Mouse (Mus musculus): ENCODE data around the gene Prkar1a. TPM values are rescaled to one million over a fixed set of nuclear protein-coding genes. Genes with fewer than 3 reads are reported as not detected.
"Not testable (repeated sequence)": the region's sequence is repeated elsewhere in the genome, so short reads cannot be mapped to it uniquely, and the experiment has no call there.

The Prkar1a gene
- total RNA-seq, 2 experiments from 2014 or later = 463 to 484 TPM

- DNase-seq (ENCODE audit: low spot score in 2 of 2) = no peak
Observed at GRCm38 (mm10) chr11:109635871-109636395, 13.3 kb upstream of the Prkar1a start.

- no peak for DNase-seq (ENCODE audit: low spot score in 2 of 2)
Observed at GRCm38 (mm10) chr11:109641498-109642222, 7.5 kb upstream of the Prkar1a start.

DNA sequence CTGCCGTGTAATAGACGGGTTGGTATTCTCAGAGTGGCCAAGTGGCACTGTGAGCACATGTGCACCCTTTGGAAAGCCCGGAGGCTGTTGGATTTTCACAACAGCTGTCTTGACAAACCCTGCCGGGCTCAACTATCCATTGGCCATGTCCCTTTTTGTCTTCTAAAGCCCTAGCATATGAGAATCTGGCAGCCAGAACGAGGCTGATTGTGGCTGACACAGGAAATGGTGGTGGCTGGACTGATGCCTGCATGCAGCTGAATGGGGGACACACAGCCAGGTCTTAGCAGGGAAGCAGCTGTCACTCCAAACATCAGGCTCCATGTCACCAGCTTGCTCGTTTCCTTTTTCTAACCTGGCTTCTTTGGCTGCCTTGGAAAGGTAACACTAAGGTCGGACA, 695 bp upstream of the Prkar1a start:
- peak in 1 of 2 experiments; percentile 65 for DNase-seq (ENCODE audit: low spot score in 2 of 2)

DNA sequence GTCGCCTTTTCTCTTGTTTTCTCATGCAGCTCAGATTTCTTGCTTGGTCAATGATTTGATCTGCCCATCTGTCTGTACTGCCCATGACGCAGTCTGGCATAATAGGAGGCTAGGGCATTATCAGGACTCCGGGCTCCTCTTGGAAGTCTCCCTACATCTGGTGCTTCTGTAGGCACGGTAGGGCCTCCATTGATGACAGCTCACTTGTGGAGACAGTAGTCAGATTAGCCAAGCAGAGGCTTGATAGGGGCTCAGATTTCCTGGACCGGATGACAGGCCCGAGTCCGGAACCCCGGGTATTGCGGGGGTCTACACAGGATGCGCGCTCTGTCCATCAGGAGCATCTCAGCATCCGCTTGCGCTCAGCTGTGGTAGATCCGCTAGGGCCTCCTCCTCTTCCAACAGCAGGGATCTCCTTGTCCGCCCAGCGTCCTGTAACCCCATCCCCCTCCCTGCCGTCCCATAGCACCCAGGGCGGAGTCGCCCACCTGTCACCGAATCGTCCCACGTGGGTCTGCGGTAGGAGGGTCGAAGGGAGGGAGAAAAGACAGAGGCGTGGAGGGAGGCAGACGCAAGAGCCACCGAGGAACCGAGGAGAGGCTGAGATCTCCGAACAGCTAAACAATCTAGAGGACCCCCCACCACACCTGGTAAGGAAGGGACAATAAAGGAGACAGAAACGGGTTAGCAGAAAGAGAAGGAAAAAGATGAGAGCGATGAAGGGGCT, 933 bp downstream of the Prkar1a start:
- peak; percentile 82 to 84 for DNase-seq (ENCODE audit: low spot score in 2 of 2)

DNA sequence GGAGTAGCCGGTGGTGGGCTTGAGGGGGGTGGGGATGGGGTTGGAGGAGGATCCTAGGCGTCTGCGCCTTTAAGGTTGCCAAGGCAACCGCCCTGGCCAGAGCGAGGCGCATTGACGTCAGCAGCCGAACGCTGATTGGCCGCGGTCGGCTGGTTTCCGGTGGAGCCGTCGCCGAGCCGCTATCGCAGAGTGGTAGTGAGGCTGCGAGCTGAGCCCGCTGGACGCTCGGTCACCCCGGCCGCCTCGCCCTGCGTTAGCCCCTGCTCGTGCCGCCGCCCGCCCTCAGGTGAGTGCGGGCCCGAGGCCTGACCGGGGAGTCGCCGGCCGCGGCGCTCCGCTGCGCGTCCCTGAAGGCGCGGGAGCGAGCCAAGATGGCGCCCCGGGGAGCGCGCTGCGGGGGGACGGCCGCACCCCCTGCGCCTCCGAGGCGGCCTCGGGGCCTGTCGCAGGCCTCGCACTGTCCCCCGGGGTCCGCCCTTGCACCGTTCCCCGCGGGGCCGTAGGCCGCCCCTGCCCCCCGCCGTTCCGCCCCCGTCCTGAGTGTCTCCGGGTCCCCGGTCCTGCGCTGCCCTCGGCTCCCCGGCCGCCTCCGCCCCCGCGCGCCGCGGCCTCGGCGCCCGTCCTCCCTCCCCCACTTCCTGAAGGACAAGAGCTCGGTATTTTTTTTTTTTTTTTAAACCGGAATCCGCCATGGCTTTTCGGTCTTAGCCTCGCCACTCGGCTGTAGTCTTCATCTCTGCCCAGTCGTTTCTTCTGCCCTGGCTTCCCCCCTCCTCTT, 1.8 kb downstream of the Prkar1a start:
- DNase-seq (ENCODE audit: low spot score in 2 of 2) = peak; percentile 95 to 96

DNA sequence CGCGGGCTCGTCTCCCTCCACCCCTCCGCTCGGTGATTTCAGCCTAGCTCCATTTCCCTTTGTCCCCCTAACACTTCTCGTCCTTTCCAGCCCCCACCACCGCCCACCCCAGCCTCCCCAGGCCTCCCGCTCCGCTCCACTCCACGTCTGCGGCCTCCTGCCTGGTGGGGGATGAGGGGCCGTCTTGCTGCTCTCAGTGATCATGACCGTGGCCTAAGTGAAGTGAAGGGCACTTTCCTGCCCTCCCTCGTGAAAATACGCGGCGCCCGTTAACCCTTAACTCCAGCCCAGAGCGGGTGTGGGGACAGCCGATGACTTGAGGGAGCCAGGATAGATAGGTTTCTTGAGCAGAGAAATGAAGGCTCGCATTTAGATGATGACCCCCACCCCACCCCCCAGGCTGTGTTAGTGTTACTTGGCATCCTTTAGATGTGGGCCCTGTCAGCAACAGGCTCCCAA, 2.4 kb downstream of the Prkar1a start:
- no peak for DNase-seq (ENCODE audit: low spot score in 2 of 2)

- no peak for DNase-seq (ENCODE audit: low spot score in 2 of 2)
Observed at GRCm38 (mm10) chr11:109652505-109652904, 3.3 kb downstream of the Prkar1a start.

DNA sequence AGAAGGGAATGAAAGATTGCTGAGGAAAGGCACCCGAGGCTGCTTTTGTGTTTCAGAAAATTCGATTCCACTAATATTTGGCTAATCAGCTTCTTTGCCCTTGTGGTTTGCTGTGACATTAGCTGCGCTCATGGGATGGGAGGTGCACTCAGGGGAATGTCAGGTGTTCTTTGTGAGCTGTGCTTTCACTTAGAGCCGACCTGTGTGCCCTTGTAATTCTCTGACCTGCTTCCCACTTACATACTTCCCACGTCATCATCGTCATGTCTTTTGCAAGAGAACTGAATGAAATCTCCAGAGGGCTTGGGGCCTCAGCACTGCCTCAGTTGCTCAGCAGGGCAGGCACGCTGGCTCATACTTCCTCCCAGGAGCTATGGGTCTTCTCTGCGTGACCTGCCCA, 4.0 kb downstream of the Prkar1a start:
- no peak for DNase-seq (ENCODE audit: low spot score in 2 of 2)

DNA sequence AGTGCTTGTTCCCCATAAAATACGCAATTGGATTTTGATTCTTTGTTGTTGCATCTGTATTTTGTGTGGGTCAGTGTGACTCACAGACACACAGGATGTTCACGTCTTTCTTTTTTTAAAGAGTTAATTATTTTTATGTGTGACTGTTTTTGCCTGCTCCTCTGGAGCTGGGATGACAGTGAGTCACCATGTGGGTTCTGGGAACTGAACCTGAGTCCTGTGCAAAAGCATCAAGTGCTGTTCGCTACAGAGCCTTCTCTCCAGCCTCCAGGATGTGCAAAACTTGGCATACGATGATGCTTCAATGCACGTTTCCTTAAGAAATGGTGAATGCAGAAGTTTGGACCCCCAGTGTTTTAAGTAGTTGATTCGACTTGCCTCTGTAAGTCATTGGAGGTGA, 5.4 kb downstream of the Prkar1a start:
- no peak for DNase-seq (ENCODE audit: low spot score in 2 of 2)

DNA sequence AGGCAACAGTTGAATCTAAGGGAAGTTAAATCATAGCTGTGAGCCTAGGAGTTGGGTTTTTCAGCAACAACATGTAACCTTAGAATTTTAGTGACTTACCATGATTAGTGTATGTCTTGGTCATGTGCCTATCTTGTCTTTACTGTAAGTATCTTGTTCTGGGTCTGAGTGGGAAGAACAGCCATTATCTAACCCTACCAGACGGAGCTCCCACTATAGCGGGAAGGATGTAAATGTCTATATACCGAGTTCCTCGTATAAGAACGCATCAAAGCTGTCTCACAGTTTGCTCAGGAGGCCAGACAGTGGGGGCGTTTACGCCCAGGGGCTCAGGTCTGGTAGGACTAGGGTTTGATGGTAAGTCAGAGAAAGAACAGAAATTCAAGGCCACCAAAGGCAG, 7.0 kb downstream of the Prkar1a start:
- DNase-seq (ENCODE audit: low spot score in 2 of 2) = no peak

DNA sequence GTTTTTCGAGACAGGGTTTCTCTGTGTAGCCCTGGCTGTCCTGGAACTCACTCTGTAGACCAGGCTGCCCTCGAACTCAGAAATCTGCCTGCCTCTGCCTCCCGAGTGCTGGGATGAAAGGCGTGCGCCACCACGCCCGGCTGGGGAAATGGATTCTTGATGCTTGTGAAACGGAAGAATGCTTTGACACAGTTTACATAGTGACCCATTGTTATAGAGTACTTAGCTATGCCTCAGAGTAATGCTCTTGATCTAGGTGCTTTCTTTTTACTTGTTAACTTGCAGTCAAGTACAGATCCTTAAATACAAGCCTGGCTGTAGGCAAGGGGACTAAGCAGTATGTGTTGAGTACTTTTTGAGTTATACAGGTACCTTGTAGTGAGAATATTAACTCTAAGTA, 11.3 kb downstream of the Prkar1a start:
- not testable (repeated sequence) for DNase-seq (ENCODE audit: low spot score in 2 of 2)

DNA sequence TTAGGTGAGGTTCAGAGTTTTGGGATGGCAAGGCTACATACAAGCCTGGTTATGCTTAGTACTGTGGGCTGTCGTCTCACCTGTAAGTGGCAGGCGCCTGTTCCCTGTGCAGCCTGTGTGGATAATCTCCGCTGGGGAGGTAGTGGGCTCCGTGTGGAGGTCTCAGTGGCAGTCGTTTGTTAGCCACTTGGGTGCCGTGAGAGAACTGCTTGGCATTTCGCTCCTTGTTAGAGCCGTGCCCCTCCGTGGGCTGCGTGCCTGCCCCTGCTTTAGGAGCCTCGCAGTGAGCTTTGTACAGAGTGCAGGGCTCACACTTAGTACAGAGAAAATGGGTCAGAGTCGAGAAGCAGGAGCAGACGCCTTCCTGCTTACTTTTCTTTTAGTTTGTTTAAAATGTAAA, 15.1 kb downstream of the Prkar1a start:
- DNase-seq (ENCODE audit: low spot score in 2 of 2) = no peak

- DNase-seq (ENCODE audit: low spot score in 2 of 2) = no peak
Observed at GRCm38 (mm10) chr11:109665424-109665823, 16.2 kb downstream of the Prkar1a start.

- DNase-seq (ENCODE audit: low spot score in 2 of 2) = no peak
Observed at GRCm38 (mm10) chr11:109666411-109666810, 17.2 kb downstream of the Prkar1a start.

DNA sequence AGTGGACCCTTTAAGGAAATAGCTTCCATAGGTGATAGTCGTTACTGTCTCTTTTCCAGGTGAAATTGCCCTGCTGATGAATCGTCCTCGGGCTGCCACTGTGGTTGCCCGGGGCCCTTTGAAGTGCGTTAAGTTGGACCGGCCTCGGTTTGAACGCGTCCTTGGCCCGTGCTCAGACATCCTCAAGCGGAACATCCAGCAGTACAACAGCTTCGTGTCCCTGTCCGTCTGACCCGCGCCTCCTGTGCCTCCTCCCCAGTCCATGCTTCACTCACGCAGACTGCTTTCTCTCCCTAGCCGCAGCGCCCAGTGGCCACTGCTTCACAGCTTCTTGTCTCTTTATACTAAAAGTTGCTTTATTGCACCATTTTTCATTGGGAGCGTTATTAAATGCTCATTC, 18.2 kb downstream of the Prkar1a start:
- no peak for DNase-seq (ENCODE audit: low spot score in 2 of 2)

DNA sequence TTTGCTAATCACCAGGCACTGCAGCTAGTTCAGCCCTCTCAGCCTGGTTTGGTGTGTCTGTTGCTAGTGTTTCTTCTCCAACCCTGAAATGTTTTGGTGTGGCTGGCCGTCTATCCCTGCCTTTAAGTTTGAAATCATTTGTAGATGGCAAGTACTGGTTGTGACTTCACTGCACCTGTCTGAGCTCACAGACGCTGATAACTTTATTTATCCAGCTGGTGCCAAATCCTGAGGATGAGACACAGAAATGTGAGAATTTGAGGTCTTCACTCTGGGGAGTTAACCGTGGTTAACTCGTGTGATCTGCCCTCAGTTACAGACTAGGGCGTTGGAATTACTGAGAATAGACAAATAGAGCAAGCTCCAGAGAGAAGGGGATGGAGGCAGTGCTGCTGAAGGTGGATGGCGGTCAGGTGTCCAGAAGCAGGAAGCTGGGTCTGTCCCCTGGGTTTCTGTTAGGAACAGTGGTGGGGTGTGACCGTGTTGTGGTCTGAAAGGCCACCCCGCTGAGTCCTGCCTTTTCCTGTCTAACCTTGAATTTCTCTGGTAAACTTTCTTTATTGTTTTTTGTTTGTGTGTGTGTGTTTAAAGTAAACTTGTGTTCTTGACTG, 19.0 kb downstream of the Prkar1a start:
- no peak for DNase-seq (ENCODE audit: low spot score in 2 of 2)

DNA sequence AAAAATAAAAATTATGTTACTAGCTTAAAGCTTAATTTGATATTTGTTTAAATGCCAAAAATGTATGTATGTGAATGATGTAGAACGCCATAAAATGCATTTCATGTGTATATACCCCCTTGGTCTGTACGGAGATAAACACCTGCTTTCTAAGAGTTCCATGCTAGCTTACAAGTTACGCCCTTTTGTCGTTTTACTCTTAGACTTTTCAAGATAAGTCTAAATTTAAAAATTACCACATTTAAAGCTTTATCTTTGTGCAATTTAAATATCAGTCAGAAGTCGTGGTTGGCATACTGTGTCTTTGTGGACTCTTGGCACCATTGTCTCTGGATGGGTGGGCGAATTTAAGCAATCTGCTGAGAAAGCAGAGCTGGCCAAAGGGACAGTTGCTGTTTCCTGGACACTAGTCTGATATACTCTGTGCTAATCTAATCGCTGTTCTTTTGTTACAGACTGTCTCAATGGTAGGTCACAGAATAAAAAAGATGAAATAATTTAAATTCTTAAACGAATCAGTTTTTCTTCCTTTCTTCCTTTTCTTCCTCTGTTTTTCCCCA, 20.0 kb downstream of the Prkar1a start:
- DNase-seq (ENCODE audit: low spot score in 2 of 2) = no peak

DNA sequence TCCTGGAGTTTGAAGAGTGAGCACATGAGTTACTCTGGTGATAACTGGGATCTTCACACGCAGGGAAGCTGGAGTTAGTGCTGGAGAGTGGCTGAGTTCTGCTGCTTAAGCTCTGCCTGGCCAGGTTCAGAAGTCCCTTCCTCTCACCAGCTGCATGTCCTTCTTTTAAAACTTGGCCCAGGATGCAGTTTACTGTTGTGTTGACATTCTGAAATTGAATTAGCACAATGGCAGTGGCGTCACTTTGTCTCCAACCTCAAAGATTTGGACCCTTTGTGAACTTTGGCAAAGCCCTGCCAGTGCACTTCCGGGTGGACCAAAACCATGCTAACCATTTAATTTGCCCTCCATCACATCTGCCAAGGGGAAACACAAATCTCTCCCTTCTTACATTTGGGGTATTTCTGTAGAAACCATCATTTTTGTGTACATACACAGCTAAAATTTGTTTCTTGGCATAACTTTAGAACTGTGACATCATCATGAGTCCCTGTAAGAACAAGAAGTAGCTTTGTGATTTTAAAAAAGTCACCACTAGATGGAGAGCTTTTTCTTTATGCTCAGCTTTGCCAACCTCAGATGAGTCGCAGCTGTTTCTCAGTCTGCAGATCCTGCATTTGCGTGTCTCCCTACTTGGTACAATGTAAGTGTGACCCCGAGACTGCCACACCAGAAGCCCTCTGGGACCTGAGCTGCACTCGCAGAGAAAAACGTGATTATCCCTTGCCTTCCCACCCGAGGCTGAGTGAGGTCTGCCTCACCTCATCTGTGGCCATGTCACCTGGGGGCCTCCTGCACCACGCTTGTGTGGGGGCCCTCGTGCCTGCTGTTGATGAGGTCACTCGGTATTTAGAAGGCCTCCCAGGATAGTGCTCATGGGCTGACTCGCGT, 21.1 kb downstream of the Prkar1a start:
- DNase-seq (ENCODE audit: low spot score in 2 of 2) = no peak

GRCm38 (mm10) chr11:109671136-109672020, 22.2 kb downstream of the Prkar1a start:
- DNase-seq (ENCODE audit: low spot score in 2 of 2) = no peak

All from layer of hippocampus, postnatal 14 days (tissue).